Mouse (Mus musculus) E14TG2a.4 (cell line): Measurements from ENCODE around the gene Cltrn.

Experiments used
- H3K27me3 ChIP-seq: 2 replicates; pipeline ENCODE4 v1.6.1; 2014; ENCODE audit warnings: low read length, control low read depth; ENCODE audit not compliant: insufficient read depth
- H3K36me3 ChIP-seq: 2 replicates; pipeline ENCODE4 v1.6.1; 2014; ENCODE audit warnings: low read length, control low read depth; ENCODE audit not compliant: insufficient read depth
- H3K4me1 ChIP-seq: replicated peaks from 2 replicates; pipeline ENCODE4 v1.6.1; 2014; ENCODE audit warnings: low read depth, low read length, control low read depth
- H3K4me3 ChIP-seq: replicated peaks from 2 replicates; pipeline ENCODE4 v1.5.1; 2014; ENCODE audit warnings: mild to moderate bottlenecking, low read length
- H3K9me3 ChIP-seq: 2 replicates; pipeline ENCODE4 v1.6.1; 2014; ENCODE audit warnings: low read length, control low read depth
- CTCF ChIP-seq: conservative IDR thresholded peaks from 2 replicates; pipeline ENCODE4 v1.5.1; 2014; ENCODE audit warnings: low read length
- NANOG ChIP-seq: IDR thresholded peaks from 2 replicates; pipeline ENCODE4 v1.6.1; 2014; ENCODE audit warnings: borderline replicate concordance, low read length, mixed read lengths
- POU5F1 ChIP-seq: IDR thresholded peaks from 2 replicates; pipeline ENCODE4 v1.6.1; 2014; ENCODE audit warnings: low read length, borderline replicate concordance

Gene Cltrn

DNA sequence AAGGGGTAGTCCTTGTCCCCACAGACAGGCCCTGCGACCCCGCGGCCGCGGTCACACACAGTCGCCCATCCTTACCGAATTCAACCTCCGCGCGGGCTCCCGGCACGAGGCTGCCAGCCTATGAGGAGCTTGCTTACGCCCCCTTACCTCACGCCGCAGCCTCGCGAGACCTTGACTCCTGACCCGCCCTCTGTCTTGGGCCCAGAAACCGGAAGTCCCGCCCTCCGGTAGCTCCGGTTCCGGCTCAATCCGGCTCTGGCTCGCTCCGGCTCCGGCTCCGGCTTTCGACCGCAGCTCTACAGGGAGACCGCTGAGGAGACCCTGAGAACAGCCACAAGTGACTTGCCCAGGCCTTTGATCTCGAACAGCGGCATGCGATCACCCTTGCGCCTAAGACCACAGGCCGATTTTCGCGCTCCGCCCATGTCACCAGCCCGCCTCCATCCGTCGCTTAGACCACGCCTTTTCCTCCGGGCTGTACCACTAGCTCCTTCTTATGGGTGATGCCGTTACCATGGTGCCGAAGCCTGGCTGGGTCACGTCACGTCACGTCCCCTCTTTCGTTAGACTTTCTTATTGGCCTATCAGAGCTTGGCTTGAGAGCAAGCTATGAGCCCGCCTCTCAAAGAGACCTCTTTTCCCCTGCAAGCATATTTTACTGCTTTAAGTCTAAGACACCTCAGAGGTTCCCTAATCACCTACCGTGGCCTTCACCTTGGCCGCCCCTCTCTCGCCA, 12.4 kb upstream of the Cltrn start, which contains the start of gene Siah1b:
Gene Siah1b (minus strand): TSS at position 454 of the 736 bp plus-strand sequence.
- peak within 1 kb of the TSS; percentile 86 for H3K4me3 ChIP-seq
- no peaks in the 10 kb centered on the region for H3K27me3 ChIP-seq
- TF ChIP-seq NANOG (no peak), CTCF (no peak), POU5F1 (no peak)
- H3K9me3 ChIP-seq, result no peaks in the 10 kb centered on the region
- H3K36me3 ChIP-seq, result peaks cover 36% of the 10 kb centered on the region
- peaks cover 14% of the 10 kb centered on the region for H3K4me1 ChIP-seq

DNA sequence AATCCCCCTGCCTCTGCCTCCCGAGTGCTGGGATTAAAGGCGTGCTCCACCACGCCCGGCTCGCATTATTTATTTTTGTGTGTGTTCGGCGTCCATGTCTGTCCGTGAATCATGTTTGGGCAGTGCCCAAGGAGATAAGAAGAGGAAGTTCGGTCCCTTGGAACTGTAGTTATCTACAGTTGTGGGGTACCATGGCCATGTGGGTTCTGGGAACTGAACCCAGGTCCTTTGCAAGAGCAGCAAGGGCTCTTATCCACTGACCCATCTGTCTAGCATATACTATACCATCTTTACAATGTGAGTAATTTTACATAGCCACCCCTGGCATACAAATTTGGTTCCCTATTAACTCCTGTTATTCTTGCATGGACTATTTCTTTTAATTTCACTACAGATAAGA, 6.6 kb upstream of the Cltrn start:
- no peaks in the 10 kb centered on the region for H3K9me3 ChIP-seq
- no peak for TF ChIP-seq POU5F1
- no peak for TF ChIP-seq NANOG
- no peak for TF ChIP-seq CTCF
- no peaks in the 10 kb centered on the region for H3K4me1 ChIP-seq
- H3K36me3 ChIP-seq, result no peaks in the 10 kb centered on the region
- no peak overlapping the region for H3K4me3 ChIP-seq
- no peaks in the 10 kb centered on the region for H3K27me3 ChIP-seq

DNA sequence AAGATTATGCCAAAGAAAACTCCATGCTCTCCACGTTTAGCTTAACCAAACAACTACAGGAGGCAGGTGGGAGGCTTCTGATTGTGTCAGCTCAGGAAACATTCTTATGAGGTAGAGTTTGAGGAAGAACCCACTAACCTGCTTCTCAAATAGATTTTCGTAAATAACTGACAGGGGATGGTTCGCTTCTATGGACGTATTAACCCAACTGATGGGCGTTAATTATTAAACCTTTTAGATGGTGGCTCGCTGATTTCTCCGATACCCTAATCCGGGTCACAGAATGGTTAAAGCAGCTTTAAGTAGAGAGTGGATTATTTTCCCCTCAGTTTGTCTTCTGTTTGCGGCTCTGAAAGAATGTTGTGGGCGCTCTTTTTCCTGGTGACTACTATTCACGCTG, 1.3 kb downstream of the Cltrn start:
- Histone ChIP-seq H3K27me3 (no peaks in the 10 kb centered on the region), H3K4me3 (no peak overlapping the region), H3K9me3 (no peaks in the 10 kb centered on the region), H3K4me1 (no peaks in the 10 kb centered on the region), H3K36me3 (no peaks in the 10 kb centered on the region)
- TF ChIP-seq NANOG, result no peak

DNA sequence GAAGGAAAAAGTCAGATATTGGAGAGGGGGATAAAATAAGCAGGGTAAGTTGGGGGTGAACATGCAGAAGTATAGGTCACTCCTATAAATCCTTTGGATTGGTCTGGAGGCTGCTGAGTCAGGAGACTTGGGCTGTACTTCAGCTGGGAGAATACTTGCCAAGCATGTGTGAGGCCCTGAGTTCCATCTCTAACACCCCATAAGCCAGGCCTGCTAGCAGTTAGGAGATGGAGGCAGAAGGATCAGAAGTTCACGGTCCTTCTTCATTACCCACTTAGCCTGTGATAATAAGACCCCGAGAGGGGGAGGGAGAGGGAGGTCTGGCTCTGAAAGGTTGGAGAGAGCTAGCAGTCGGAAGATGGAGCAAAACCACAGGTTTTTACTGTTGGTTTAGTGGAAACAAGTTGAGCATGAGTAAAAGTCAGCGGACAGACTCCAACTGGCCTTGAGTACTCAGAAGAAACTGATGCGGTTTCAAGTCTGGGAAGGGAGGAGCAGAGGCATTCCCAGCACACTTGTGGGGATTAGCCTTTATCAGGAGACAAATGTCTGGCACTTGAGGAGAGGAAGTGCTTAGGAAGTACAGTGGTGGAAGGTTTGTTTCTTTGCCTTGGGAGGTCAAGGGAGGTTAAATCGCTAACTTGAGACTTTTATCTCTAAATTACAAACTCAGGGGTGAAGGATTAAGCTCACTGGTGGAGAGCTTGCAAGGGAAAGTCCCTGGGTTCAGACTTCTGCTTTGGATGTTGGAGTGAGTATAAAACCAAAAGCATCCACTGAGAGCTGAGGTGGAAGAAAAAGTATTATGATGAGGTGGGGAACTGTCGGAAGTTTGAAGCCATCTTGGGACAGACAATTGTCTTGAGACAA, 3.9 kb downstream of the Cltrn start:
- Histone ChIP-seq H3K27me3 (no peaks in the 10 kb centered on the region), H3K9me3 (no peaks in the 10 kb centered on the region), H3K4me1 (no peaks in the 10 kb centered on the region), H3K36me3 (no peaks in the 10 kb centered on the region), H3K4me3 (no peak overlapping the region)
- no peak for TF ChIP-seq POU5F1
- no peak for TF ChIP-seq CTCF
- TF ChIP-seq NANOG, result no peak

DNA sequence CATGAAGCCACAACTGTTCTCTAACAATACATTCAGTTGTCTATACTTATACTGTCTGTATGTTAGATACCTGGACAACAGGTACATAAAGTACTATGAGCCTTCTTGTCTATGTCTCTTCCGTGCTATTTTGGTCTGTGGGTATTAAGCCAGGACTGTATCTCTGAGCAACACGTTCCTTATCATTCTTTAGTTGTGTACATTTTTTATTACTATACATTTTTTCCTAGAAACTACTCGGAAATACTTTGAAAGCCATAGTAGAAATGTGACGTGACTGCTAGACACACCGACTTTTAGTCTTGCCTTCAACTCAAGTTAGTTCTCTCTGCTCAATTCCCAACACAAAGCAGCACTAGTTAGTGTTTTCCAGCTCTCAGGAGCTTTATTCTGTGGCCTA, 4.8 kb downstream of the Cltrn start:
- no peaks in the 10 kb centered on the region for H3K36me3 ChIP-seq
- no peak overlapping the region for H3K4me3 ChIP-seq
- no peaks in the 10 kb centered on the region for H3K4me1 ChIP-seq
- no peaks in the 10 kb centered on the region for H3K27me3 ChIP-seq
- no peak for TF ChIP-seq POU5F1
- TF ChIP-seq NANOG, result no peak
- TF ChIP-seq CTCF, result no peak
- no peaks in the 10 kb centered on the region for H3K9me3 ChIP-seq

DNA sequence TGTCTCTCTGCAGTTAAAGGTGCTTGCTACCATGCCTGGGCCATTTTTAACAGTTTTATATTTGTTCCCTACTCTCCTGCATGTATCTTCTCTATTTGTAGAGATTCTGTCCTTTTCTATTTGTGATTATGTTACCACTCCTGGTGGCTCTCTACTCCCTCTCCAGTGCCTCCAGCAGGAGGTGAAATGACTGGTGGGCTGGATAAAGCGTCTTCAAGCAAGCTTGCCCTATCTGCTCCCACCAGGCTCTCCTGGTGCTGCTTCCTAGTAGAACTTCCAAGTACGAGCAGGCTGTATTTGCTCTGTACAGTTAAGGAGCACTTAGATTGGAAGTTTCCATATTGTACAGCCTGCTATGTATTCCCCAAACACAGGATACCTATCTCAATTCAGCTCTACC, 7.2 kb downstream of the Cltrn start:
- no peaks in the 10 kb centered on the region for H3K4me1 ChIP-seq
- TF ChIP-seq POU5F1 (no peak), CTCF (no peak), NANOG (no peak)
- H3K27me3 ChIP-seq, result no peaks in the 10 kb centered on the region
- H3K36me3 ChIP-seq, result no peaks in the 10 kb centered on the region
- no peak overlapping the region for H3K4me3 ChIP-seq
- H3K9me3 ChIP-seq, result no peaks in the 10 kb centered on the region

DNA sequence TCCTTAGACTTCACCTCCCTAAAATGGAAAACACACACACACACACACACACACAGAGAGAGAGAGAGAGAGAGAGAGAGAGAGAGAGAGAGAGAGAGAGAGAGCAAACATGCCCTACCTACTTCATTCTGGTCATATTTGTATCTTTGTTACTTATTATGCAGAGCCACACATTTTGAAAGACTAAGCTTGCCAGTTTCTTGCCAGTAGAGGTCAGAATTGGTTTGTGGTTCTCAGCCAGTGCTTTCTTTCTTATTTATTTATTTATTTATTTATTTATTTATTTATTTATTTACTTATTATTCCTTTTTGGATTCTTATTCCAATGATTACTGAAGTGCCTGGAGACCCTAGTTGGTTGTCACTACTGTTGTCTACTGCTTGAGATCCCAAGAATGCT, 12.9 kb downstream of the Cltrn start:
- no peaks in the 10 kb centered on the region for H3K4me1 ChIP-seq
- no peaks in the 10 kb centered on the region for H3K9me3 ChIP-seq
- no peak overlapping the region for H3K4me3 ChIP-seq
- no peaks in the 10 kb centered on the region for H3K27me3 ChIP-seq
- no peaks in the 10 kb centered on the region for H3K36me3 ChIP-seq
- TF ChIP-seq POU5F1 (no peak), NANOG (no peak), CTCF (no peak)

DNA sequence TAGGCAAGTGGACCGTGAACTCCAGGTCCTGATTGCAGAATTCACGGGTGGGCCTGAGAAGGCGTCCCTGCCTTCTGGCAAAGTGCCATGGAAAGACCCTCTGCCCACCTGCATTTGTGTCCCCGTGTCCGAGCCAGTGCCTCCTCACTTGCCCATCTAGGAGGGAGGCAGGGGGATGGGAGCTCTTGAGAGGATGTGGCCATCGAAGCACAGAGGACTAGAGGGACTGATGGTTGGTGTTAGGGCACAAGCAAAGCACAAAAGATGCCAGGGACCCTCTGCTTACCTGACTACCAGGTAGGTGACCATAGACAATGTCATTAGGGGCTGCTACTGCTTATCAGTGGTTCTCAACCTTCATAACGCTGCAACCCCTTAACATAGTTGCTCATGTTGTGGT, 13.6 kb downstream of the Cltrn start:
- no peaks in the 10 kb centered on the region for H3K9me3 ChIP-seq
- H3K4me3 ChIP-seq, result no peak overlapping the region
- TF ChIP-seq POU5F1 (no peak), CTCF (no peak), NANOG (no peak)
- no peaks in the 10 kb centered on the region for H3K27me3 ChIP-seq
- no peaks in the 10 kb centered on the region for H3K36me3 ChIP-seq
- H3K4me1 ChIP-seq, result no peaks in the 10 kb centered on the region
